ENCODE assay signal across 8 mouse cellular contexts in the genomic region with DNA sequence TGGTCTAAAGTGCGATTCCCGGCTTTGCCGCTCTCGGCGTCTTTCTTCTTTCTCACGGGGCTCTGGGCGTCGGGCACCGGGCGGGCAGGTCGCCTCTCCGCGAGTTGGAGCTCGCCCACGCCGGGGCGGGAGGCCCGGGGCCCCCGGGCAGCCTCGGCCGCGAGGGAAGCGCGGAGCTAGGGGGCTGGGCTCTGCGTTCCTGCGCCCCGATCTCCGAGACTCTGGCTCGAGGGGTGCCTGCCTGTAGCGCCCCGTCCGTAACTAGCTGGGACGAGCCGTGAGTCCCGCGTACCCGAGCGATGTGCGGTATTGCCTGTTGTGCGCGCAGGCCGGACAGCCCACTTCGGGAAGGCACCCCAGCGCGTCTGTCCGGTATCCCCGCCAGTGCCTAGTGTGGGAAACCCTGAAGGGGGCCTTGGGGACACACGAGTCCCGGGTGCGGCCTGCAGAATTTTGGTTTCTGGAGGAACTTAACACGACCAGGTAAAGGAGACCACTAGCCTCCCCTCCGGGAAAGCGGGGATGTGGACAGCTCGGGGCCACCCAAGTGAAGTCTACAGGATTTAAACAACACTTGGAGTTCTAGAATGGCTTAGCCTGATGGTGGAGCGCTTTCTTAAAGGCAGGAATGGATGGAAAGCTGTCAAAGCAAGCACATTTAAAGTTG. TPM values are rescaled to one million over a fixed set of nuclear protein-coding genes. Genes with fewer than 3 reads are reported as not detected.
DNase-seq lines count a peak whose midpoint lies in the region; ATAC-seq and TF ChIP-seq lines count a peak whose summit lies in the region.

No protein-coding gene starts in this region.

- no peak for TF ChIP-seq CTCF in kidney, adult 2 months (conservative IDR thresholded peaks at IDR 0.05; ENCODE audit: insufficient read depth, insufficient read length, low read depth, low read length)
- TF ChIP-seq CTCF in G1E (IDR thresholded peaks at IDR 0.05; ENCODE audit: low read depth, low read length) = 0 out of 2 replicates have a peak, but pooled peaks have one; percentile 14

- no peaks in the 10 kb centered on the region for H3K27me3 ChIP-seq in kidney, adult 2 months (replicated peaks; ENCODE audit: control insufficient read depth, insufficient read depth, low read length)
- H3K27me3 ChIP-seq in G1E (ENCODE audit: insufficient read depth, low read length) = peaks cover 18% of the 10 kb centered on the region
- H3K27me3 ChIP-seq in embryonic facial prominence, embryonic 10.5 days (replicated peaks; ENCODE audit: low read depth, poor library complexity, severe bottlenecking) = no peaks in the 10 kb centered on the region
- no peaks in the 10 kb centered on the region for H3K27me3 ChIP-seq in limb, embryonic 11.5 days (ENCODE audit: control insufficient read depth, insufficient read depth, low read length)
- no peaks in the 10 kb centered on the region for H3K27me3 ChIP-seq in midbrain, embryonic 11.5 days (ENCODE audit: control insufficient read depth, insufficient read depth, low read length)

- ATAC-seq in G1E (ENCODE audit: extremely low read depth, insufficient number of reproducible peaks, low FRiP score, poor library complexity, severe bottlenecking) = peak; percentile 6; the same call in 1 of the 2 replicates
- peak; percentile 42; the same call in 1 of the 2 replicates for ATAC-seq in limb, embryonic 11.5 days (ENCODE audit: insufficient number of reproducible peaks, low FRiP score, low TSS enrichment, low read depth)
- ATAC-seq in midbrain, embryonic 11.5 days (ENCODE audit: low FRiP score) = no peak

- intact Hi-C loops in heart, postnatal 10 days (cut with DNase I) = loop anchor here (1.0 to 5.0 kb wide), 3 partner anchors 57 to 331 kb away; no protein-coding TSS in a partner anchor

- H3K4me1 ChIP-seq in kidney, adult 2 months (ENCODE audit: control insufficient read depth, insufficient read depth, low read length) = peaks cover 4% of the 10 kb centered on the region; the same call in 1 of the 2 replicates
- H3K4me1 ChIP-seq in G1E (ENCODE audit: insufficient read depth, low read depth, low read length) = peaks cover 39% of the 10 kb centered on the region
- peaks cover 60% of the 10 kb centered on the region for H3K4me1 ChIP-seq in embryonic facial prominence, embryonic 10.5 days
- peaks cover 18% of the 10 kb centered on the region for H3K4me1 ChIP-seq in limb, embryonic 11.5 days (ENCODE audit: control insufficient read depth, insufficient read depth, low read length)
- H3K4me1 ChIP-seq in midbrain, embryonic 11.5 days (ENCODE audit: control insufficient read depth, insufficient read depth, low read length) = peaks cover 14% of the 10 kb centered on the region

- TF ChIP-seq POLR2A in kidney, adult 2 months (IDR thresholded peaks at IDR 0.05; ENCODE audit: low read depth, low read length) = no peak

- H3K27ac ChIP-seq in kidney, adult 2 months (ENCODE audit: insufficient read depth, low read depth, low read length) = peak overlapping the region; percentile 25
- H3K27ac ChIP-seq in embryonic facial prominence, embryonic 10.5 days (replicated peaks) = peak overlapping the region; percentile 97
- H3K27ac ChIP-seq in limb, embryonic 11.5 days (replicated peaks; ENCODE audit: low read depth, low read length) = peak overlapping the region; percentile 98
- peak overlapping the region; percentile 88 for H3K27ac ChIP-seq in midbrain, embryonic 11.5 days (ENCODE audit: low read depth, low read length)

- no peaks in the 10 kb centered on the region for H3K9me3 ChIP-seq in G1E (replicated peaks)
- H3K9me3 ChIP-seq in embryonic facial prominence, embryonic 10.5 days = no peaks in the 10 kb centered on the region
- H3K9me3 ChIP-seq in limb, embryonic 11.5 days (ENCODE audit: control insufficient read depth, low read length) = no peaks in the 10 kb centered on the region
- H3K9me3 ChIP-seq in midbrain, embryonic 11.5 days (ENCODE audit: control insufficient read depth, low read length) = no peaks in the 10 kb centered on the region

- WGBS in kidney, adult 2 months = under 1% methylated on average over 55 of the region's 55 CpGs
- WGBS in embryonic facial prominence, embryonic 10.5 days = under 1% methylated on average over 55 of the region's 55 CpGs
- WGBS in limb, embryonic 11.5 days = under 1% methylated on average over 55 of the region's 55 CpGs
- WGBS in midbrain, embryonic 11.5 days = under 1% methylated on average over 52 of the region's 55 CpGs

- DNase-seq in kidney, adult 2 months = peak; percentile 48
- no peak for DNase-seq in kidney, adult 11 months
- DNase-seq in G1E (ENCODE audit: low spot score) = peak; percentile 43
- DNase-seq in embryonic facial prominence, embryonic 10.5 days (ENCODE audit: low spot score) = no peak
- DNase-seq in heart, postnatal 10 days = peak; percentile 70 to 77
- peak; percentile 74 for DNase-seq in limb, embryonic 11.5 days (ENCODE audit: low spot score)
- DNase-seq in midbrain, embryonic 11.5 days (ENCODE audit: low spot score, missing footprints) = peak; percentile 98
- DNase-seq in ovary, postnatal 36 days (ENCODE audit: low spot score) = no peak

- no peaks in the 10 kb centered on the region for H3K36me3 ChIP-seq in kidney, adult 2 months (ENCODE audit: control insufficient read depth, insufficient read depth, low read length)
- no peaks in the 10 kb centered on the region for H3K36me3 ChIP-seq in G1E (replicated peaks)
- no peaks in the 10 kb centered on the region for H3K36me3 ChIP-seq in embryonic facial prominence, embryonic 10.5 days (replicated peaks)
- no peaks in the 10 kb centered on the region for H3K36me3 ChIP-seq in limb, embryonic 11.5 days (ENCODE audit: control insufficient read depth, insufficient read depth, low read length)
- H3K36me3 ChIP-seq in midbrain, embryonic 11.5 days (ENCODE audit: control insufficient read depth, insufficient read depth, low read length) = no peaks in the 10 kb centered on the region

- H3K4me2 ChIP-seq in limb, embryonic 11.5 days (ENCODE audit: low read depth, severe bottlenecking) = peak overlapping the region; percentile 60
- peak overlapping the region; percentile 80 for H3K4me2 ChIP-seq in midbrain, embryonic 11.5 days

- peak overlapping the region; percentile 83 for H3K4me3 ChIP-seq in kidney, adult 2 months (ENCODE audit: insufficient read depth, low read depth, low read length)
- peak overlapping the region; percentile 84 for H3K4me3 ChIP-seq in G1E (ENCODE audit: low read depth, low read length)
- peak overlapping the region; percentile 87 for H3K4me3 ChIP-seq in embryonic facial prominence, embryonic 10.5 days
- peak overlapping the region; percentile 84 for H3K4me3 ChIP-seq in limb, embryonic 11.5 days (ENCODE audit: low read depth, low read length)
- peak overlapping the region; percentile 76 for H3K4me3 ChIP-seq in midbrain, embryonic 11.5 days (ENCODE audit: low read depth, low read length)

- peak overlapping the region; percentile 93 for H3K9ac ChIP-seq in limb, embryonic 11.5 days (ENCODE audit: low read length)
- peak overlapping the region; percentile 82 for H3K9ac ChIP-seq in midbrain, embryonic 11.5 days (ENCODE audit: low read length)

RNA-seq across cellular contexts. Expression of a gene that starts 0.5 kb away (rescaled TPM):
- polyA plus RNA-seq in kidney, adult 2 months (2012; rRNA removed) = 6.4 and 6.8 TPM in 2 replicates
- 10.4 and 14.8 TPM in 2 replicates for total RNA-seq in G1E (2014; fragmentation: Nextera tagmentation)
- 8.3 and 9.0 TPM in 2 replicates for total RNA-seq in G1E (2017)
- polyA plus RNA-seq in G1E (2012) = 5.8 and 6.0 TPM in 2 replicates
- polyA plus RNA-seq in embryonic facial prominence, embryonic 10.5 days (2016; fragmentation: Nextera tagmentation; extraction: Ambion mirVana) = 45.1 and 54.5 TPM in 2 replicates
- total RNA-seq in heart, postnatal 10 days (2021) = 10 to 100 TPM; 44.5 to 51.4 TPM
- polyA plus RNA-seq in limb, embryonic 11.5 days (2014; fragmentation: Nextera tagmentation; extraction: Ambion mirVana) = 58.5 and 62.1 TPM in 2 replicates
- polyA plus RNA-seq in midbrain, embryonic 11.5 days (2014; fragmentation: Nextera tagmentation; extraction: Ambion mirVana) = 15.9 and 20.1 TPM in 2 replicates

Comparison
In these comparisons a context has a peak if more than half of its experiments do, and no peak if none do; other contexts are left out.
1. DNase-seq: peak in kidney, adult 2 months (single experiment), G1E (single experiment), heart, postnatal 10 days (2 of 2), limb, embryonic 11.5 days (single experiment) and midbrain, embryonic 11.5 days (single experiment); none in kidney, adult 11 months (single experiment), embryonic facial prominence, embryonic 10.5 days (single experiment) and ovary, postnatal 36 days (single experiment).
2. H3K27ac ChIP-seq: peak in every context shown above with its lines; median percentile 98 in limb, embryonic 11.5 days; 97 in embryonic facial prominence, embryonic 10.5 days; 88 in midbrain, embryonic 11.5 days; 25 in kidney, adult 2 months.
3. Peak in every context shown above with its lines, with median percentiles within 50 percentile points of each other: H3K4me3 ChIP-seq.